Mouse (Mus musculus) yolk sac, embryonic 10.5 days (tissue): ENCODE data around the gene Cby1.
"Not testable (repeated sequence)": the region's sequence is repeated elsewhere in the genome, so short reads cannot be mapped to it uniquely, and the experiment has no call there.

Source experiments
- DNase-seq: peaks from one replicate; pipeline ENCODE4 v3.0.0-alpha.2; 2017; ENCODE audit warnings: low spot score

Cby1 gene

DNA sequence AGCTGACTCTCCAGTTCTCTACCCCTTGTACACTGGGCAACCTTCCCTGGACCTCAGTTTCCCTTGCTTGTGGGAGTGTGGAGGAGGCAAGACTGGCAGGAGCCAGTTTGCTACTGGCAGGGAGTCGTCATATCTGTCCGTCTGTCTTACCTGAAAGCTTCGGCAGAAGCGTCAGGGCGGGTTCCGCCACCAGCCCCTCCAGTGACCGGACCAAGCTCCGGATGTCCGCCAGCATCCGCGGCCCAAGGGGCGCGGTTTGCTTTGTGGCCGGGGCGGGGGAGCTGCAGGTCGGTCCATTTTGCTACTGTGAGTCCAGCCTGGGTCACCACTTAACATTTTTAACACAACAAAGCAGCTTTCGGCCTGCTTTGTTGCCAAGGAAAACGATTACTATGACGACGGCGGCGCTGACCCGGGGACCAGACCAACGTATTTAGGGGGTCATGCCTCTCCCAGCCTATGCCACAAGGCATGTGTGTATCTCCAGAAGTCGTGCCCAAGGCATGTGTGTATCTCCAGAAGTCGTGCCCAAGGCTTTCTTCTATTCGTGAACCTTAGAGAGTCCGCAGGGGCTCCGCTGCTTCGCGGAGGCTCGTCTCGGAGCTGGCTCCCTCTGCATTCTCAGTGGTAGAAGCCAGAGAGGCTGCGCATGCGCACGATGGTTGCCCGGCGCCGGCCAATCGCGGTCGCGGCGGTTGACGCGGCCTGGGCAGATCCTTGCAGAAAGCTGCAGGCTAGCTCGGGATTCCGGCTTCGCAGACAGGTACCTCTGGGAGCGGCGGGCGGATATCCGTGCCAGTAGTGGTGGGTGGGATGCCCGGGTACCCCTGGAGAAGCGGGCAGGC lies at the start of gene Cby1, which contains the start of gene Fam227a:
Gene Cby1 (plus strand): TSS at position 669 of the 845 bp plus-strand sequence.
Gene Fam227a (minus strand): TSS at position 426 of the 845 bp plus-strand sequence.
- peak; percentile 95 for DNase-seq

DNA sequence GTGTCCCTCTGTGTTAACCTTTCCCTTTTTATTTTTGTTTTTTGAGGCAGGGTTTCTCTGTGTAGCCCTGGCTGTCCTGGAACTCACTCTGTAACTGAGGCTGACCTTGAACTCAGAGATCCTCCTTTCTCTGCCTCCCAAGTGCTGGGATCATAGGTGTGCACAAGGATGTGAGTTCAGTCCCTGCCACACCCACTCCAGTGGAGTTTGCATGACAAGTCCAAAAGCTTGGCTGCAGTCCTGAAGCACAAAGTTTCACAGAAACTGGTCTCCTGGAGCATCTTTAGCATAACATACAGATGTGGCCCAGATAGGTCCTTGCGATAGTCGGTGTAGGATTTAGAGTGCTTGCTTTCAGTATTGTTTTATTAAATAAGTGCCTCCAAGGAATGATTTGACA lies 49.8 kb upstream of the Cby1 start:
- DNase-seq, result no peak

DNA sequence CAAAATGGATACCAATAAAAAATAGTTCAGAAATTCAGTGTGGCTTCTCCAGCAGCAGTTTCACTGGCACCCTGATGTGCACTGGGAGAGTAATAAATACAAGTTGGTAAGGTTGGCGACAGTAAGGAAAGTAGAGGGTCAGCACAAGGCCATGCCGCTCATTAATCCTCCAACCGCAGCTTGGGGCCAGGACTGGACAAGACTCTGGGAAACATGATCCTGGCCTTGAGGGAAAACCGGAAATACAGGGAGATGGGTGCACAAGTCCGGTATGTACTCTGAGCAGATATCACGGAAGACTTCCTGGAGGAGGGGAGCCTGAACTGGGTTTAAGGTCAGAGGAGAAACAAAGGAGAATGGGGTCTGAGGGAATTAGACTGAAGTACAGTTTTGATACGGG lies 43.5 kb upstream of the Cby1 start:
- DNase-seq, result no peak

DNA sequence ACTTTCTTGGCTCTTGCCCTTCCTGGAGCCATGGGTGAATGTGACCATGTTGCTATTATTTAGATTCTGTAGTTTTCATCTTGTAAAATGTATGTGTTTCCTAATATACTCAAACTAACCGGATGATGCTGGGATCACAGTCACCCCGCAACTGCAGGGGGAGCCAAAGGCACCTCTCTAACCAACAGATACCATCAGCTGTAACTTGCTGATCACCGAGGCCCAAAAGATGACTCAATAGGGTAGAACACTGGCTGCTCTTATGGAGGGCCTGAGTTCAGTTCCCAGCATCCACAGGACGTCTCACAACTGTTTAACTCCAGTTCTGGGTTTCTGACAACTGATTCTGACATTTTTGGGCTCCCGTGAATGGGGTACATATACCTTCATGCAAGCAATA lies 42.3 kb upstream of the Cby1 start:
- DNase-seq, result no peak

DNA sequence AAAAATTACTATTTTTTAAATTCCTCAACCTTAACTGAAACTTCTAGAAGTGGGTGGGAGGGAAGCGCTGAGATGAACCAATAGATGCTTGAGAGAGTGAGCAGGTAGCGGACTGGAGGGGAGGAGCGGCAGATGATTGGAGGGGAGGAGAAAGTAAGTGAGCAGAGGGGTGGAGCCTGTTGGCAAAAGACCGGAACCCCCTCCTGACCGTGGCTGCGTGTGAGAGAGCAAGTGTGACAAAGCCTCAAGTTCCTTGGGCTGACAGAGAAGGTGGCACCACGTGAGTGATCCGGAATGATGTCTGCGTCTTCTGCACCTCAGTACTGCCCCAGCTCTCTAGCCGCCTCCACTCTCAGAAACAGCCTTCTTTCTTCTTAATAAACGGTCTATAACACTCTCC lies 41.9 kb upstream of the Cby1 start:
- DNase-seq, result no peak

DNA sequence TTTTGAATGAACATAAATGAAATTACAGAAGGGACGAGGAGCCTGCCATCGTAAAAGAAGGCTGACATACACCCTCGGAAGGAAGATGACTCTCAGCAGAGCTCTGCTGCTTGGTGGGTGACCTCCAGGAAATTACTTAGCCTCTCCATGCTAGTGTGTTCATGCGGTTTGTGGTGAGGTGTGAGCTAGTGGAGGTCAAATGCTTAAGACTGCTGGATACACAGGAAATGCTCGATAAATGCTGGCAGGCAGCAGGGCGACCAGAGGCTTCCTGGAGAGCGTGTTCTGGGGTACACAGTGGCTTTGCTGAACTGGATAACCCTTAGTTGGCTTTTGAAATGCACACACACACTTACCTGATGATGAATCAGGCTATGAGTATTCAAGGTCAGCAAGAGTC lies 40.5 kb upstream of the Cby1 start:
- DNase-seq, result no peak

DNA sequence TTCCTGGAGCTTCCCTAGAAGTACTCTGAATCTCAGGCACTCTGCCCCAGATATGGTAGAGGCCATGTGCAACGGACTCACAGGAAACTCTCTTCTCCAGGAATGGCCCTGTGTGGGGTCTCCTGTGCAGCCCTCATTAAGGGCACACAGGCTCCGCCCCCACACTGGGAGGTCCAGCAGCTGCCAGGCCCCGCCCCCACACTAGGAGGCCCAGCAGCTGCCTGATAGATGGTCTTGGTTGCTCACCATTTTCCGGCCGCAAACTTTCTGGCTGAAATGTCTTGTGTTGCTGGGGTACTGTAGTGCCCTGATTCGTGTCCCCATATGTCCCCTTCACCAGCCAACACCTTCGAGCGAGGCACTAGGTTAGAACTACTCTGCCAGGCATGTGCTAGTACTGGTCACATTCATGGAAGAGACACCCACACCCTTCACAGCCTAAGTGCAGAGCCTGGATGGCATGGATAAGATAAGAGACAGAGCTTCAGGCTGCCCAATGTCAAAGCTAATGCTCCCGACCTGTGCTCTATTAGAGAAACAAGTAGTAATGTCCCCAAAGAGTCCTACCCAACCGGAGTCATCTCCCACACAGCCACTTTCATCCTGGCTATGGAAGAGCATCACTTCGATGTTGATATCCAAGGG lies 39.1 kb upstream of the Cby1 start:
- DNase-seq, result no peak

DNA sequence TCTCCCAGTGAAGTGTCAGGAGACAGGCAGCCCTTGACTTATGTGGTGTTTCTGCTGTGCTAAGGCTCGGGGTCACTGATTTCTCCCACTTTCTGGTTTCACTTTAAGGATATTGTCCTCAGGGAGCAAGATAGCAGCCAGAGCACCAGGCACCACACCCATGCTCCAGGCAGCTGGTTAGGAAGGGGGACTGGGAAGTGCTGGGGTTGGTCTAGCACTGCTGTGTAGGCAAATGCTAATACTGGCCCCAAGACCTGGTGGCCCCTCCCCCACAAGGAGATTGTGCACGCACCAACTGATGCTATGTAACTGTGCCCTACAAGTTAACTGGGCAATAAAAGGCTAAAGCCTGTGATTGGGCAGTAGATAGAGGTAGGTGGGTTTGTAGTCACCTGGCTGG lies 28.5 kb upstream of the Cby1 start:
- DNase-seq, result no peak

DNA sequence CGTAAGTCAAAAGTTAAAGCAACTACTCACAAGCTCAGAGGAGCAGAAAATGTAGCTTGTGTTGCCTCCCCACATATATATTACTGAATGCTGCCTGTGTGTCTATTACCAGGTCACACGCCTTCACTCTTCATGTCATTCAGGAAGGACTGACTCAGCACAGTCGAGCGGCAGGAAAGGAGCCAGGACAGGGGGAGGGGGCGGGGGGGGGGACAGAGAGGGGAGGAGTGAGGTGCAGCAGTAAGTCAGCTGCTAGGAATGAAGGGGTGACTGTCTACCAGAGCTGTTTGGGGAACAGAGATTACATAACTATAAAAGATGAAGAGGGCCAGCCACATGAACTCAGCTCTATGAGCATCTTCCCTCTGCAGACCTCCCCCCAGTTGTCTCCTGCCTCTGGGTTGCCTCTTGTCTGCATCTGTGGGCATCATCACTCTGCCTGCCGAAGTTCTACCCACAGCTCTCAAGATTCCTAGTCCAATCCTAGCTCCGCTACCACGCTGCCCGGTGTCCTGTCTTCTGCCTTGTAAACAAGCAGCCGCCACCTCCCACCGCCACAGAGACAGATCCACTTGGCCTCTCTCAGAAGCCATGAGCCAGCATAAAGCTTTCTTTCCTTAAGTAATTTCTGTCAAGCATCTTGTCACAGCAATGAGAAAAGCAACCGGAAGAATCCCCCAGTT lies 17.7 kb upstream of the Cby1 start:
- DNase-seq, result no peak

DNA sequence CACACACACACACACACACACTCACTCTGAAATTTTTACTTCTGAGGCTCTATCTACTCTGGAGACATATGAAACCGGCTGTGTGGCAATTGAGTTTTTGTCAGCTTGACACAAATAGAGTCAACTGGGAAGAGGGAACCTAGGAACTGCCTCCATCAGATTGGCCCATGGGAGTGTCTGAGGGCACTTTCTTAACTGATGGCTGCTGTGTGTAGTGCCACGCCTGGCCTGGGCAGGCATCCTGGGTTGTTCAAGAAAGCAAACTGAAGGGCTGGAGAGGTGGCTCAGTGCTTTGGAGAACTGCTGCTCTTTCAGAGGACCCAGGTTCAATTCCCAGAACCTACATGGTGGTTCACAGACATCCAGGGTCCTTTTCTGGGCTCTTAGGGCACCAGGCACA lies 13.5 kb upstream of the Cby1 start:
- DNase-seq, result no peak

DNA sequence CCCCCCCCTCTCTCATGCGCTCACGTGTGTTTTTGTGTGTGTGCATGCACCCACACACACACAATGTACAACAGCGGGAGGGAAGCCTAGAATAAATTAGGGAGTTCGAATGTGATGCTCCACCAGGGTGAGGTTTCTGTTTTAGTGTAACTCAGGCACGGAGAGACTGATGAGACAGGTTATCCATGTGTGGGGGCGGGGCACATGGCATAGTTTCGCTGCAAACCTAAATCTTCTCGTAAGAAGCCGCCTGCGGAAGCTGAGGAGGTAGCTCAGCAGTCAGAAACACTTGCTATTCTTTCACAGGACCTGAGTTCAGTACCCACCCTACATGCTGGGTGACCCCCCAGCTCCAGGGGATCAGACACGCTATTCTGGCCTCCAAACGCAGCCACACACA lies 10.9 kb upstream of the Cby1 start:
- no peak for DNase-seq

DNA sequence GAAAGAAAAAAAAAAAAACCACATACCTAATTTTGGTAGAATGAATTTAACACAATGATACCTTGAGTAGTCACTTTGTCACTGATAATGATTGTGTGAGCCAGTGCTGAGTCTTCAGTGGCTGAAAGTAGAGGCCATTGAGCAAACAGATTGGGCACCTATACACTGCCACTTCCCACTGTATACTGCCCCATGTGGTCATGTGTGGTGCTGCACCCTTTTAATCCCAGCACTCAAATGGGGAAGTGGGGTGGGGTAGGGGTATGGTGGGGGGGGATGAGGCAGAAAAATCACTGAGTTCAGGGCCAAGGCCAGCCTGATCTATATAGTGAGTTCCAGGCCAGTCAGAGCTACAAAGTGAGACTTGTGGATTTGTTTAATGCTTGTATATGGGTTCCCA lies 8.4 kb upstream of the Cby1 start:
- DNase-seq, result no peak

DNA sequence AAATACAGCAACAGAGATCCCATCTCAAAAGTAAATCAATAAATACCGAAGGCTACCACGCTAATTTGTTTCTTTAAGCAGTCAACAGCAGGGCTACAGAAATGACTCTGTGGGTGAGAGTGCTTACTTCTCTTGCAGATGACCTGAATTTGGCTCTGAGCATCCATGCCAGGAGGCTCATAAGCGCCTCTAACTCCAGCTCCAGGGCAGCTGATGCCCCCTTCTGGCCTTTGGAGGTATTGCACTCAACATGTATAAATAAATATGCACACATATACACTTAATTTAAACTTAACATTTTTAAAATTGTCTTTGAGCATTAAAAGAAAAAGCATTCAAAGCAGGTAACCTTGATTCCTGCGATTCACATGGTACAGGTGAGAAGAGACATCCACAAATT lies 7.5 kb upstream of the Cby1 start:
- DNase-seq, result no peak

DNA sequence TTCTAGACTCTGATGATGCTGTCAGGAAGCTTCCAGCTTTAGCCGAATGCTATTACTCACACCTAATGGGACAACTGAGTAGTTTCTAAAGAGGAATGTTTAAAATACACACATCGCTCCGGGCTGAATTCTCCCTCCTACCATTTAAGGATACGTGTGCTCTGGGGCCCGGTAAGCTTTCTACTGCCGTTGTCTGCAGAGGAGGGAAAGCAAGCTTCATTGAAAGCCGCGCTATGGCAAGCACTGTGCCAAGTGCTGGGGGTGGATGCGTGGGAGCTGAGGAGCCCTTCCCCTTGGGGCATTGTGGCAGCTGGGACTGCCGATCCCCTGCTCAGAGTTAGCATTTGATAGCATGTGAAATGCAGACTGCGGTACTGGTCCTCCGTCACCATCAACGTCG lies 2.5 kb upstream of the Cby1 start:
- DNase-seq, result no peak

DNA sequence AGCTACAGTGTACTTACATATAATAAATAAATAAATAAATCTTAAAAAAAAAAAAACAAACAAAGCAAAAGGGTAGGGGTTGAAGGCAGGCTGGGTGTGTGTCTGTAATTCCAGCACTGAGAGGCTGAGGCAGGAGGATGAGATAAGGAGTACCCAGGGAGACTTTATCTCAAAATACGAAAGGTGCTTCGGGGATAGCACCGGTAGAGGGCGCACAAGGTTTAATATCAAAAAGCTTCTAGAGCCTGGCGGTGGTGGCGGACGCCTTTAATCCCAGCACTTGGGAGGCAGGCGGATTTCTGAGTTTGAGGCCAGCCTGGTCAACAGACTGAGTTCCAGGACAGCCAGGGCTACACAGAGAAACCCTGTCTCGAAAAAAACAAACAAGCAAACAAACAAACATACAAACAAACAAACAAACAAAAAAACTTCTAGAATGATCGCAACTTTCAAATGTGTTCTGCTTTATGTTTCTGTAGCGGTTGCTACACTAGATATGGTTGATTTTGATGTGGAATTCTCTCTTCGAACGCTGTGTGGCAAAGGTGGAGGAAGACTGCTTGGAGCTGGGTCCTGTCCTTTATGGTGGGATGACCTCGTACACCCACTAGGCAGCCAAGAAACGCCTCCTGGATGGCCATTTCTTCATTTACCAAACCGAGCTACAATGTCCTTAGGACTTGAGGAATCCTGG lies 1.0 kb upstream of the Cby1 start:
- peak; percentile 66 for DNase-seq

DNA sequence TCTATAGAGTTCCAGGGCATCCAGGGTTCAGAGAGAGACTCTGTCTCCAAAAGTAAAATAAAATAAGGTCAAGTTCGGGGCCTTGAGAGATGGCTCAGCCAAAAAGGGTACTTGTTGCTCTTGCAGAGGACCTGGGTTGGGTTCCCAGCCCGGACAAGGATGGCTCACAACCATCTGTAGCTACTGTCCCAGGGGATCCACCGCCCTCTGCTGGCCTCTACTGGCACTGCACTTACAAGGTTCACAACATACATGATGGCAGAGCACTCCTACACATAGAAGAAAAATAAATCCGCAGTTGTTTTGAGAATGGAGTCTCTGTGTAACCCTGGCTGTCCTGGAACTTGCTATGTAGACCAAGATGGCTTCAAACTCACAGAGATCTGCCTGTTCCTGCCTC lies 2.9 kb downstream of the Cby1 start:
- DNase-seq, result no peak

DNA sequence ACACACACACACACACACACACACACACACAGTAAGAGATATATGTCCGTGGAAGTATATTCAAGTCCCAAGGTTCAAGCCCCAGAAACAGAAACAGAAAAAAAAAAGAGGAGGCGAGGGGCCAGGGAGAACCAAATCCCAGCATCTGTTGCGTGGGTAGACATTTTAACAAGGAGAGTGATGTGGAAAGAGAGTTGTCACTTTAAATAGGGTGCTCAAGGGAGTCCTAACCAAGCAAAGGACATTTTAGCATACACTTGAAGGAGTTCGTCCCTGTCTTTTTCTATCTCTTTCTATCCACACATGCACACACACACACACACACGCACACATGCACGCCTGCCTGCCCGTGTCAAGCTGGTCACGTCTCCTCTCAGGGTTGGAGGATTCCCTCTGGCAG lies 5.7 kb downstream of the Cby1 start:
- DNase-seq, result no peak

DNA sequence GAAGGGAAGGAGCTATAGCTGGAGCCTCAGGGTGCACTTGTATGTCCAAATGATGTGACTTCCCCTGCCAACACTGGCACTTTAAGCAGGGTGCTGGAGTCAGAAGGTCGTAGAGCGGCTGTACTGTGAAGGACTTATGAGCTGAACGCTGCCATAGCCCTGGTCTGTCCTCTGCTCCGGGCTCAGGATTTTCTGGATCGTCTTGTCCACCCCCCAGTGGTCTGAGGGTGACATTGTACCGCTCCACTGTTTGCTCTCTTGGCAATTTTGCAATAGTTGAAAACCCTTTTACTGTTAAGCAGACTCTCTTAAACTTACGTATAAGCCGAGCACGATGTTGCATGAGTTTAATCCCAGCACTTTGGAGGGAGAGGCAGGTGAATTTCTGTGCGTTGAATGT lies 10.2 kb downstream of the Cby1 start:
- DNase-seq, result no peak

DNA sequence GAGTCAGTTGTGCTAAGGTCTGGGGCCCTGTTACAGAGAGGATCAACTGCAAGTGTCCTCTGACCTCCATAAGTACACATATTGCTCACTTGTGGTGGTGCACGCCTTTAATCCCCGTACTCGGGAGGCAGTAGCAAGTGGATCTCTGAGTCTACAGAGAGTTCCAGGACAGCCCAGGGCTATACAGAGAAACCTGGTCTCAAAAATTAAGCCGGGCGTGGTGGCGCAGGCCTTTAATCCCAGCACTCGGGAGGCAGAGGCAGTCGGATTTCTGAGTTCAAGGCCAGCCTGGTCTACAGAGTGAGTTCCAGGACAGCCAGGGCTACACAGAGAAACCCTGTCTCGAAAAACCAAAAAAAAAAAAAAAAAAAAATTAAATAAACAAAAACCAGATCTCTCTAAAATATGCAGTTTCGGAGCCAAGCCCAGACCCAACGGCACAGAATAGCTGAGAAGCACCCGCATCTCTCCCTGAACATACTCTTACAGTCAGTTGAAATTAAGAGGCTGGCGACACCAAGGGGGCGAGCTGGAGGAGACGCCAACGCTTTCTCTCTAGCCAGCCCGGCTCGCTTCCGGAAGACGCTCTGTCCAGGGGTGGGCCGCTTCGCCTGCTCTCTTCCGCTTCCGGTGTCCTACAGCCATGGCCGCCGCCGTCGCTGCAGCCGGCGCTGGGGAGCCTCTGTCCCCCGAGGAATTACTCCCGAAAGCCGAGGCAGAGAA lies 11.4 kb downstream of the Cby1 start, which contains the start of gene Tomm22:
Gene Tomm22 (plus strand): TSS at position 613 of the 723 bp plus-strand sequence.
- DNase-seq, result peak; percentile 89

DNA sequence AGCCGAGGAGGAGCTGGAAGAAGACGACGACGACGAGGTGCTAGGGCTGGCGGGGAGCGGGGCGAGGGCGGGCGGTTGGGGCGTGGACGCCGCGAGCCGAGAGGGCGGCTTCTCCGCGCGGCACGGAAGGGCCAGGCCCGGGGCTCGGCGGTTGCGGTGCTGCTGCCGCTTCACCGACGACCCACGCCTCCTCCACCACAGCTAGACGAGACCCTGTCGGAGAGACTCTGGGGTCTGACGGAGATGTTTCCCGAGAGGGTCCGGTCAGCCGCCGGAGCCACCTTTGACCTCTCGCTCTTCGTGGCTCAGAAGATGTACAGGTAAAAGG lies 11.9 kb downstream of the Cby1 start:
- no peak for DNase-seq

DNA sequence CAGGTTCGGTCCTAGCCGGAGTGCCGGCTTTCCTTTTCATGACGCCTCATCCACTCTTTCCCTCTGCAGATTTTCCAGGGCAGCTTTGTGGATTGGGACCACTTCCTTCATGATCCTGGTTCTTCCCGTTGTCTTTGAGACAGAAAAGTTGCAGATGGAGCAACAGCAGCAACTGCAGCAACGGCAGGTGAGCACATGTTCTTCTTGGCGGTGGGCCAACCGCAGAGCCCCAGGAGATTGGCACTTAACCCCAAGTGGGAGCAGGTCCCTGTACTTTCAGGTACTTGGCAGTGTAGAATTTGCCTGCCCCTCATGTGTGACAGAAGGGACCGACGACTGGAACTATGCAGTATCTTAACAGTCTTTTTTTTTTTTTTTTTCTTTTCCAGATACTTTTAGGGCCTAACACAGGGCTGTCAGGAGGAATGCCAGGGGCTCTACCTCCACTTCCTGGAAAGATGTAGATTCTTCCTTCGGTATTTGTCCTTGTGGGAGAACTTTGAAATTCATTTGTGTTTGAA lies 12.9 kb downstream of the Cby1 start:
- DNase-seq, result not testable (repeated sequence)

DNA sequence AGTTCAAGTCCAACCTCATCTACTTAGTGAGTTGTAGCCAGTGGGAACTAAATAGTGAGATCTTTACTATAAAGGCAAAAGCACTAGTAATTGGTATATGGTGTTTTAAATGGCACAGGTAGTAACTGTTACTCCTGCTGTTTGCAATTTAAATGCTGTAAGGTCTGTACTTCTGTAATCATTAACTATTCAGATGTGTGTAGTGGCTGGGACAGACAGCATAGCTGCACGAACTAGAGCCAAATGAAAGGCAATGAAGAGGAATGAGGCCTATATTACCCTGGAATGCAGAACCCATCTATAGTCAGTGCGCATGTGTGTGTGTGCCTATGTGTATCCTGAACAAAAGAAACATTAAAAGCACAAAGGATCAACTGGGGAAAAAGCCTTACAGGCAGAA lies 18.9 kb downstream of the Cby1 start:
- no peak for DNase-seq
